Mouse (Mus musculus) gastrocnemius, adult 8-10 months (tissue): ENCODE measurements around the gene Rcor2. TPM values are rescaled to one million over a fixed set of nuclear protein-coding genes. Genes with fewer than 3 reads are reported as not detected.

Experiments used
- DNase-seq, 2 experiments: peaks; one replicate each; pipeline ENCODE4 v3.0.0; 2022; ENCODE audit warnings: low spot score in 2 of 2
- total RNA-seq, 4 experiments: library from RNA; stranded (reverse); gene quantifications; 2 replicates each; pipeline ENCODE4 v1.2.4; 2022

Rcor2 gene
- total RNA-seq, 4 experiments from 2014 or later = 1.8 to 4.2 (median 2.1) TPM

- no peak for DNase-seq
Measured at GRCm38 (mm10) chr19:7264766-7265331, 2.3 kb upstream of the Rcor2 start.

GRCm38 (mm10) chr19:7265478-7266191 lies 1.5 kb upstream of the Rcor2 start:
- no peak for DNase-seq

DNA sequence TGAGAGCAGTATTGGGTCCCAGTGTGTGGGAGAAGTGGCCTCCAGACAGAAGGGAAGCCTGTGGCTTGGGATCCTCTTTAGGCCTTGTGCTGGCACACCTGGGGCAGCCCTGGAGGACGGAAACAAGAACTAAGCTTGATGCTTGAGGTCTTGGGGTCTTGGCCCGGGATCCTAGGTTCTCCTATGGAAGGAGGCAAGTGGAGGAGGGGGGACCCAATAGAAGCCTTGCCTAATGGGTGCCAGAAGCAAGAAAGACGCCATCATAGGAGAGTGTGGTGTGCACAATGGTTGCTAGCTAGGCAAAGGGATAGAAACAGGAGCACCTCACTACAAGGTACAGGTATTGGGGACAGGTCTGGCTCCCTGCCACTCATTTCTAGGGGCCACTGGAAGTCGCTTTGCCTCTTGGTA lies 699 bp upstream of the Rcor2 start:
- no peak for DNase-seq

GRCm38 (mm10) chr19:7267781-7268721 lies 926 bp downstream of the Rcor2 start:
- peak; percentile 56 to 72 for DNase-seq

DNA sequence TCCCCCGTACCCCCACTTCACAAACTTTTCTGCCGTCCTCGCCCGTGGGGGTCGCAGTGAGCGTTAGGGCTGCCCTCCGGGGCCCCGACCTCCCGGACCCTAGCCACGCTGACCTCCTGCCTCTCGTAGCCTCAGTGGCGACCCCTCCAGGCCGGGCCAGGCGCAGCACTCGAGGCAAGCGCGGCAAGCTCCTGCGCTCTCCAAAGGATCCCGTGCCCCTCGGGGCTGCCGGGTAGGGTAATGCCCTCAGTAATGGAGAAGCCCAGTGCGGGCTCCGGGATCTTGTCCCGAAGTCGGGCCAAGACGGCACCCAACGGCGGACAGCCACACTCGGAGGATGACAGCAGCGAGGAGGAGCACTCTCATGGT lies 1.6 kb downstream of the Rcor2 start:
- DNase-seq = peak; percentile 58 to 68

DNA sequence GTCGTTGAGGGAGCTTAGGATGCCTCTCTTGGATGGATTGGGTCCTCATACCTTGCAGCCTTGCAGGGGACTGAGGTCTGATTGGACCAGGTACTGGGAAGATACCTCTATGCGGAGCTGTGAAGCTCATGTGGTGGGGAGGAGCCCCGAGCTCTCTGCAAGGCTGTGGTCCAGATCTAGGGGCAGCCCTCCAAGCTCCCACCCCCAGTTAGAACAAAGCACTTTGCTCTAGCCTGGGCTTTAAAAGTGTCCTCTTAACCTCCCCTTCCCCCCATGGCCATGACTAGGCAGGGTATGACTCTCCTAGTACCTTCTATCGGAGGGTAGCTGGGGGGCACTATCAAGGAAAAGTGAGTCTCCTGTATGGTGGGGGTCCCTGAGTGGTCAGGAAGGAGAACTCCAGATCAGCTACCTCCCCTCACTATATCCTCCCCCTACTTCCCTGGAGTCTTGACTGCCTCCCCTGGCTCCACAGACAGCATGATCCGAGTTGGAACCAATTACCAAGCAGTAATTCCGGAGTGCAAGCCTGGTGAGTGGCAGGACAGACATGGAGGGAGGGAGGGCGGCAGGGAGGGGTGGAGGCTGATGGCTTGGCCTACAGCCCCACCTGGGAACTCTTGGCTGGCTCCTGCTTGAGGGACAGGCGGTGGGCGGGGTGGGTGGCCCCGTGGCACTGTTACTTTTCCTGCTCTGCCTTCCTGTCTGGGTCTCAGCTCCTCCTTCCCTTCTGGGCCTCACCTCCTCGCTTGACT lies 2.3 kb downstream of the Rcor2 start:
- no peak for DNase-seq

- DNase-seq = no peak
Measured at GRCm38 (mm10) chr19:7273486-7273885, 6.4 kb downstream of the Rcor2 start.

GRCm38 (mm10) chr19:7274326-7274990 lies 7.3 kb downstream of the Rcor2 start:
- no peak for DNase-seq

- DNase-seq = no peak
Measured at GRCm38 (mm10) chr19:7275131-7275789, 8.1 kb downstream of the Rcor2 start.

GRCm38 (mm10) chr19:7276053-7276659 lies 9.0 kb downstream of the Rcor2 start:
- no peak for DNase-seq

DNA sequence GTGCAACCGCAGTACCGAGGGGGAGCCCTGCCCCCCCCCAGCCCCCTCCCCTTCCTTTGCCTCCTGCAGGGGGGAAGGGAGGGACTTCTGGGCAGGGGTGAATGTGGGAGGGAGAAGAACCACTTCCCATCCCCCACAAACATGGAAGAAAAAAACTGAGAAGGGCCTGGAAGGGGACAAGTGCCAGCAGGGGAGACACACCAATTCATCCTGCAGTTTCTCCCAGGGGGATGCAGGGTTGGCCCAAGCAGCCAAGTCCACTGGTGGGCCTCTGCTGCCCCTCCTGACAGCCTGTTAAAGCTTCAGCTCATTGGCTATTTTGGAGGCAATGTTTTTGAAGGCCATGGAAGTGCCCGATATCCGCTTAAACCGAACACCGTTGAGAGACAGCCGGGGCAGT lies 9.7 kb downstream of the Rcor2 start:
- DNase-seq = no peak

- DNase-seq = no peak
Measured at GRCm38 (mm10) chr19:7278200-7278906, 11.2 kb downstream of the Rcor2 start.

DNA sequence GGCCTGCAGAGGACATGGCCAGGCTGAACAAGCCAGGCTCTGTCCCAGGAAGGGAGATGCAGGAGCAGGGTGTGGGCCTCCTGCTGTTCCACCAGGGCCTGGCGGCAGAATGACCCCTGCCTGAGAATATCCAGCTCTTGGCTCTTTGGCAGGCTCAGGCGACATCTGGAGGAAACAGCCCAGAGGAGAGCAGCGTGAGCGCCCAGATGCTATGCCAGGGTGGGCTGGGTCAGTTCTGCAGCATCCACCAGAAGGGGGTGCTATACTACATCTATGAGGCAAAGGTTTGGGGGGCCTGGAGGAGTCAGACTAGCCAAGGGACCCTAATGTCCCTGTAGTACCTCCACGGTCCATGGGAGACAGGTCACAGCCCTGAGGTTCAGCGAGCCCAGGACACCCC lies 12.0 kb downstream of the Rcor2 start:
- DNase-seq = peak in 1 of 2 experiments; percentile 57

DNA sequence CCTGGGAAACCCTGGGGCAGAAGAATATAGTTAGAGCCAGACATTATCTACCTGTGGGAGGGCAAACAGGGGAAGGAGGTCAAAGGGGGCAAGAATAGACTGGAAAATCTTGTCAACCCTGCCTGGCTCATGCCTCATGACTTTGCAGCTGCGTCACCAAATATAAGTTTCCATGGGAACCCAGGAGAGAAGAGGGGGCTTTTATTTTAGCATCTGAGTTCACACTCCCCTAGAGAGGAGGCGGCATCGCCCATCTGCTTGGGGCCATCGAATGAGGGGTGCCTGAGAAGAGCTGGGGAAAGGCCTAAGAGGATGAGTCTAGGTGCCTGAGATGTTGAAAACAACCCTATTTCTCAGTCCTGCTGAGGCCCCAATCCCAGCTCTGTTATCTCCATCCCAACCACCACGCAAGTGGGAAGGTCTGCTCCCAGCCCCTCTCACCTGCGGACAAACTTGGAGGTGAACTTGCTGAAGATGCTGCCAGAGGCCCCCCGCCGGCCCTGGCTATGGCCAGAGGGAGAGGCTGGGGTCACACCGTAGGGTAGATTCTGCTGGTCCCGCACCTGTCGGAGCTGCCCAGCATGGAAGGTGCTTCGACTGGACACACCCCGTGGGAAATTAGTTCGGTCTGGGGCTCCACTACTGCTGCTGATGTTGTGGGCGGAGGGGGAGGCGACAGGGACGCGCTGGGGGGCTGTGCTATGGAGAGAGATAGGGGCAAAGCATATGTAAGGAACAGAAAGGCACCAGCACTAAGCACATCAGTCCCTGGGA lies 13.6 kb downstream of the Rcor2 start:
- DNase-seq = no peak

- no peak for DNase-seq
Measured at GRCm38 (mm10) chr19:7286563-7287315, 19.6 kb downstream of the Rcor2 start.

GRCm38 (mm10) chr19:7288288-7288687 lies 21.2 kb downstream of the Rcor2 start:
- DNase-seq = no peak

DNA sequence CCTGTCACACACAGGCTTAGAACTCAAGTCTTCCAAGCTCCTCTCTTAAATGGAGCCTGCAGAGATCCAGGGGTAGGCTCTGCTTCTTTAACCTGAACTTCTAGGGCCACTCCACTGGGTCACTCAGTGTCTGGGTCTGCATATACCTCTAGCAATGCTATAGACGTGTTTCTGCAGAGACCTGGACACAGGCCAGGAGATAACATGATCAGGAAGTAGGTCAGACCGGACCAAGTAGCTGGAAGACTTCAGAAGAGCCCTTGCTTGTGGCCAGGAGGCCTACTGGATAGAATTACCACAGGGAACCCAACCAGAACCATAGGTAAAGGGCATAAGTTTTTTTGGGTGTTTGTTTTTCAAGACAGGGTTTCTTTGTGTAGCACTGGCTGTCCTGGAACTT lies 22.6 kb downstream of the Rcor2 start:
- no peak for DNase-seq
